Mouse (Mus musculus) forebrain, embryonic 16.5 days (tissue): ENCODE measurements at regions not wholly inside any gene's neighbourhood (a gene's known extent, or its start where the extent isn't known, plus 50 kb on each side); places are given as distances from the start of the nearest gene placed in this dataset.

Experiments used
- ATAC-seq: fragments of 200-750 bp; cut with Nextera tagmentation; 2 replicates; pipeline ENCODE4 v1.8.0; 2017; ENCODE audit warnings: mild to moderate bottlenecking, moderate library complexity
- H3K27ac ChIP-seq: fragments of 300-500 bp; sonication (generic); 2 replicates; pipeline ENCODE4 v1.5.1; 2014; ENCODE audit warnings: low read length, control low read depth
- H3K27me3 ChIP-seq: fragments of 300-500 bp; sonication (generic); replicated peaks from 2 replicates; pipeline ENCODE4 v1.6.1; 2014; ENCODE audit warnings: low read length; ENCODE audit not compliant: control insufficient read depth, insufficient read depth
- H3K36me3 ChIP-seq: fragments of 300-500 bp; sonication (generic); 2 replicates; pipeline ENCODE4 v1.6.1; 2014; ENCODE audit not compliant: control insufficient read depth, insufficient read depth
- H3K4me1 ChIP-seq: fragments of 300-500 bp; sonication (generic); replicated peaks from 2 replicates; pipeline ENCODE4 v1.6.1; 2014; ENCODE audit warnings: low read length; ENCODE audit not compliant: control insufficient read depth, insufficient read depth
- H3K4me2 ChIP-seq: fragments of 300-500 bp; sonication (generic); 2 replicates; pipeline ENCODE4 v1.6.1; 2014; ENCODE audit warnings: mild to moderate bottlenecking, low read length, control low read depth
- H3K4me3 ChIP-seq: fragments of 300-500 bp; sonication (generic); replicated peaks from 2 replicates; pipeline ENCODE4 v1.5.1; 2014; ENCODE audit warnings: mild to moderate bottlenecking, low read length, control low read depth
- H3K9ac ChIP-seq: fragments of 300-500 bp; sonication (generic); replicated peaks from 2 replicates; pipeline ENCODE4 v1.6.1; 2014; ENCODE audit warnings: low read depth, low read length, control low read depth
- H3K9me3 ChIP-seq: fragments of 300-500 bp; sonication (generic); 2 replicates; pipeline ENCODE4 v1.6.1; 2016; ENCODE audit warnings: low read length; ENCODE audit not compliant: control insufficient read depth
- WGBS: fragments of 180-500 bp; shearing (Covaris S2); extraction: QIAGEN DNeasy Blood & Tissue Kit; methylation state at CpG from one replicate; pipeline ENCODE4 v1.1.7; 2014; 5-methylcytosine and 5-hydroxymethylcytosine counted together

- Histone ChIP-seq H3K9me3 (no peaks in the 10 kb centered on the region), H3K4me1 (no peaks in the 10 kb centered on the region), H3K4me2 (no peak overlapping the region), H3K27ac (no peak overlapping the region), H3K36me3 (no peaks in the 10 kb centered on the region), H3K9ac (no peak overlapping the region), H3K27me3 (no peaks in the 10 kb centered on the region), H3K4me3 (no peak overlapping the region)
- 91% methylated on average over 8 of the region's 8 CpGs for WGBS
- no peak for ATAC-seq
These were observed 685.4 kb upstream of the Robo1 start for GRCm38 (mm10) chr16:71622664-71623063.

GRCm38 (mm10) chr16:71640361-71640760, 667.7 kb upstream of the Robo1 start:
- Histone ChIP-seq H3K27ac (no peak overlapping the region), H3K36me3 (no peaks in the 10 kb centered on the region), H3K4me3 (no peak overlapping the region), H3K27me3 (no peaks in the 10 kb centered on the region), H3K9ac (no peak overlapping the region), H3K4me1 (peaks cover 4% of the 10 kb centered on the region; the same call in 1 of the 2 replicates), H3K9me3 (no peaks in the 10 kb centered on the region), H3K4me2 (no peak overlapping the region)
- ATAC-seq: no peak
- WGBS: 64% methylated on average over 2 of the region's 2 CpGs

GRCm38 (mm10) chr16:71643223-71643622, 664.9 kb upstream of the Robo1 start:
- 17% methylated on average over 6 of the region's 6 CpGs for WGBS

GRCm38 (mm10) chr16:71678075-71678701, 629.9 kb upstream of the Robo1 start:
- WGBS: 12% methylated on average over 2 of the region's 2 CpGs
- H3K27me3 ChIP-seq: no peaks in the 10 kb centered on the region

More at GRCm38 (mm10) chr16:71643223-71643622, 664.9 kb upstream of the Robo1 start:
- H3K4me3 ChIP-seq: no peak overlapping the region
- ATAC-seq: peak; percentile 87
- H3K4me1 ChIP-seq: peaks cover 4% of the 10 kb centered on the region; the same call in 1 of the 2 replicates
- H3K4me2 ChIP-seq: 0 out of 2 replicates have a peak overlapping the region, but pooled peaks have one; percentile 4
- no peaks in the 10 kb centered on the region for H3K27me3 ChIP-seq
- H3K36me3 ChIP-seq: no peaks in the 10 kb centered on the region
- H3K27ac ChIP-seq: no peak overlapping the region
- H3K9me3 ChIP-seq: no peaks in the 10 kb centered on the region
- H3K9ac ChIP-seq: no peak overlapping the region

GRCm38 (mm10) chr16:71693464-71693863, 614.6 kb upstream of the Robo1 start:
- 50% methylated on average over 4 of the region's 4 CpGs for WGBS
- H3K4me2 ChIP-seq: no peak overlapping the region

More at GRCm38 (mm10) chr16:71678075-71678701, 629.9 kb upstream of the Robo1 start:
- Histone ChIP-seq H3K36me3 (no peaks in the 10 kb centered on the region), H3K9ac (no peak overlapping the region), H3K4me2 (no peak overlapping the region), H3K9me3 (no peaks in the 10 kb centered on the region), H3K4me3 (no peak overlapping the region), H3K4me1 (no peaks in the 10 kb centered on the region), H3K27ac (no peak overlapping the region)
- ATAC-seq: peak; percentile 67

GRCm38 (mm10) chr16:71705846-71706245, 602.3 kb upstream of the Robo1 start:
- Histone ChIP-seq H3K4me3 (no peak overlapping the region), H3K36me3 (no peaks in the 10 kb centered on the region), H3K4me1 (no peaks in the 10 kb centered on the region), H3K9ac (no peak overlapping the region), H3K4me2 (no peak overlapping the region), H3K27ac (no peak overlapping the region), H3K27me3 (no peaks in the 10 kb centered on the region), H3K9me3 (no peaks in the 10 kb centered on the region)
- no peak for ATAC-seq

More at GRCm38 (mm10) chr16:71693464-71693863, 614.6 kb upstream of the Robo1 start:
- ATAC-seq: no peak
- no peaks in the 10 kb centered on the region for H3K36me3 ChIP-seq
- H3K9ac ChIP-seq: no peak overlapping the region
- no peak overlapping the region for H3K27ac ChIP-seq
- no peak overlapping the region for H3K4me3 ChIP-seq
- no peaks in the 10 kb centered on the region for H3K27me3 ChIP-seq
- no peaks in the 10 kb centered on the region for H3K9me3 ChIP-seq
- no peaks in the 10 kb centered on the region for H3K4me1 ChIP-seq

- Histone ChIP-seq H3K4me1 (no peaks in the 10 kb centered on the region), H3K27ac (no peak overlapping the region), H3K27me3 (no peaks in the 10 kb centered on the region), H3K9me3 (no peaks in the 10 kb centered on the region), H3K4me2 (no peak overlapping the region), H3K9ac (no peak overlapping the region), H3K36me3 (no peaks in the 10 kb centered on the region), H3K4me3 (no peak overlapping the region)
- 93% methylated on average over 3 of the region's 3 CpGs for WGBS
- ATAC-seq: no peak
These were observed 598.4 kb upstream of the Robo1 start for GRCm38 (mm10) chr16:71709684-71710083.

DNA sequence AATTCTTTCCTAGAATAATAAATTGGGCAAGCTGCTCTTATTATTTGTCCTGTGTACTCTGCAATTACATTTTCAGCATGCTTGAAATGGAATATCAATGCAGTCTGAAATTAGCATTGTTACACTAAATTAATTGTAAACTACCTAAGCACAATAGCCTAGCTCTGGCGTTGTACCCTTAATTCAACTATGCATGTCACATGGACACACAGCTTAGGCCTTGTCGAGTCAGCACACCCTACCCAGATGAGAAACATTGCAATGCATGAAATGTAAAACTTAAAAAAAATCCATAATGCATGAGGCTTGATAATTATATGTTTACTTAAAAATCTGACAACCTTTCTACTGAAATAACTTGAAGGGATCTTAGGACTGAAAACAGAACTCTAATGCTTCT, 596.2 kb upstream of the Robo1 start:
- ATAC-seq: peak; percentile 91

DNA sequence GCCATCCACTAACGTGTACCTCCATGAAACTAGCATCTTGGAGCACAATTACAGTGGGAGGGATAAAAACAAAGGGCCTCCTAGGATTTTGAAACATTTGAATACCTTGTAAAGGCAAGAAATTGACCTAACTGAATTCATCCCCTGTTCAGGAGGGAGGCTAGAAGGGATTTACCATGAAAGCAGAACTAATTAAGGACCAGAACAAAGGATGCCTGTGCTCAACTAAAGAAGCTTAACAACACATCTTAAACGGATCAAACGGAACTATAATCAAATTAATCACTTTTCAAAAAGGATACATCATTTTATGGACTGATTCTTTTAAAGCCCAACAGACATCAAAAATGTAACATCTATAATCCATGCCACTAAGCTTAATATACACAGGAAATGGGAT, 590.9 kb upstream of the Robo1 start:
- Histone ChIP-seq H3K9me3 (no peaks in the 10 kb centered on the region), H3K4me2 (no peak overlapping the region), H3K9ac (no peak overlapping the region), H3K4me3 (no peak overlapping the region), H3K4me1 (no peaks in the 10 kb centered on the region), H3K27ac (no peak overlapping the region), H3K27me3 (no peaks in the 10 kb centered on the region), H3K36me3 (no peaks in the 10 kb centered on the region)
- ATAC-seq: no peak
- WGBS: 4% methylated on average over 3 of the region's 3 CpGs

More for the DNA sequence above, 596.2 kb upstream of the Robo1 start:
- Histone ChIP-seq H3K27ac (no peak overlapping the region), H3K9ac (no peak overlapping the region), H3K9me3 (no peaks in the 10 kb centered on the region), H3K27me3 (no peaks in the 10 kb centered on the region), H3K36me3 (no peaks in the 10 kb centered on the region), H3K4me3 (no peak overlapping the region), H3K4me2 (no peak overlapping the region), H3K4me1 (no peaks in the 10 kb centered on the region)
- WGBS: 27% methylated on average over 2 of the region's 2 CpGs

DNA sequence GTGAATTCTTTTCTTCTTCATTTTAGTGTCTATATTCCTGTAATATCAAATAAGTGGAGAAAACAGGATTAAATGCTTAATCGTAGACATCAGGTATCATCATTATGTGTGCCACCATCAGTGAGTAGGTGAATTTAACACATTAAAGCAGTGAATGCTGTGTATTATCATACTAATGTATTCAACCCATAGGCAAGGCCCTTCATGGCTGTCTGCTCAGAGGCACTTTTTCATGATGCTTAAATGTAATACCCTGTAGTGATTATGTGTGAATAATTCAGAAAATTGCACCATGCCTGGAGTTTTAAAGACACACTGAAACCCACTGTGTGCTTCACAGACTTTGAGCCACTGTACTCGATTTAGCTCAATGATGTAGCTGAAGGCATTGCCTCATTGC, 583.2 kb upstream of the Robo1 start:
- H3K27me3 ChIP-seq: no peaks in the 10 kb centered on the region
- H3K9ac ChIP-seq: no peak overlapping the region
- no peaks in the 10 kb centered on the region for H3K9me3 ChIP-seq
- H3K4me3 ChIP-seq: no peak overlapping the region
- 75% methylated on average over 2 of the region's 2 CpGs for WGBS
- no peak for ATAC-seq
- no peaks in the 10 kb centered on the region for H3K4me1 ChIP-seq
- no peak overlapping the region for H3K27ac ChIP-seq
- H3K4me2 ChIP-seq: no peak overlapping the region
- no peaks in the 10 kb centered on the region for H3K36me3 ChIP-seq
